Mouse (Mus musculus): Measurements from ENCODE around the gene Exosc5.

GRCm38 (mm10) chr7:25627431-25628322, 31.3 kb upstream of the Exosc5 start:
- no peak for TF ChIP-seq CTCF (IDR thresholded peaks at IDR 0.05; ENCODE audit: extremely low read depth, insufficient read length, insufficient replicate concordance, low read depth, low read length)
- no peak for TF ChIP-seq POLR2A (IDR thresholded peaks at IDR 0.05; ENCODE audit: low read depth, low read length)
